Mouse (Mus musculus) thymus, postnatal 14 days (tissue): Measurements from ENCODE around the gene Galnt2.

Experiments used
- DNase-seq: peaks from one replicate; pipeline ENCODE4 v3.0.0; 2021

Gene Galnt2

DNA sequence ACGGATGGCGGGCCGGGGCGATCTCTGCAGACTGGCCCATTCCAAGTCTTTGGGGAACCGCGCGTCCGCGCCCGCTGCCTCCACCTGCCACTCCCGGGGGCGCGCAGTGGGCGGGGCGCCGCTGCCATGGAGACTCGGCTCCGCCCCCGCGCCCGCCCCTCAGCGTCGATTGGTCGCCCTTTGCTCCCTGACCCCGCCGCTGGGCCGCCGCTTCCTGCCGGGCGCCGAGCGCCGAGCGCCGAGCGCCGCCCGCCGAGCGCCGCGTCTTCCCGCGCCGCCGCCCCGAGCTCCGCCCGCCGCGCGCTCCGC is at the start of gene Galnt2:
Gene Galnt2 (plus strand): TSS at position 216 of the 309 bp plus-strand sequence.
- DNase-seq, result peak; percentile 96

DNA sequence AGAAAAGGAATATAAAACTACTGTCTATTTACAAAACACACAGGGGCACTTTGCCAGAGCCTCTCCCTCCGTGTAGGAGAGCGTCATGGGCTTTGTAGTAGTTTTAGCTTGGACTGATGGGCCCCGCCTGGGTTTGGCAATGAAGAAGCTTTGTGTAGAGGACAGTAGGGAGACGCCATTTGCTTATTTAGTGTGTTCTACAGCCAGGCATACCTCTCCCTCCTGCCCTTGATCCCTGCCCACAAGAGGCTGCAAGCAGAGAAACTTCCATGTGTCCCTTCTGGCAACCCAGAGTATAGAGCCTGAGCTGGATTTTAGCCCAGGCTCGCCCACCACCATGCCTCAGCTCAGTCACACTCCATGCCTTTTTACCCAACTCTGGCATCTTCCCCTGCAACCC is 49.4 kb upstream of the Galnt2 start:
- DNase-seq, result no peak

DNA sequence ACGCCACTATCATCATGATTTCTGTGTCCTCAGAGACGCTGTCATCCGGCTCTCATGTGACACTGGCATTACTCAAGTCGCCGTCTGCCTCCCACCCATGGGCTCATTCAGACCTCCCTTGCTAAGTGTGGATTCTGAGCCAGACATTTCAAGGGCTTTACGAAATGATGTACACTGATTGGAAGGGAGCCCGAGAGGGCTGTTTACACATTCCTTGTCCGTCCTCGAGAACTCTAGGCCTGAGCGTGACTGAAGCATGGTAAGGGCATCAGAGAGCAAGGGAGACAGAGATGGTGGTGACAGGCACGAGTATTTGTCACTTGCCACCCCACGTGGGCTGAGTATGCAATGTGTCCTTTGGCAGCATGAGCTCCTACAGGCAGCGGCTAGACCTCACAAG is 49.0 kb upstream of the Galnt2 start:
- no peak for DNase-seq

DNA sequence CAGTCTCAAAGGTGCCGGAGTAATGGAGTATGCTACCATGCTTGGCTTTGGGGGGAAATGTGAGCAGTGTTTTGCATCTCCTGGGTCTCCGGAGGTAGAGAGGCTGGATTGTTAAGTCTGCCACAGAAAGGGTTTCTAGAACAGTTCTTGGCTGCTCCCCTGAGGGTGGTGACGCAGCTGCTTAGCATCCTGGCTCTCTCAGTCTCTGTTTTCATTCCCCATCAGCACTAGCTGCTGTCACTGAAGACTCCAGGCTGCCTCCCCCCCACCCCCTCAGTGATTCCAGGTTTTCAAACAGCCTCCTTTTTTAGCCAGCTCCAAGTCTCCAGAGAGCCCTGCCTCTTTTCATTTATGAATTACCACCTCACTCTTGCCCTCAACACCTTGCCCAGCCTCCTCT is 47.1 kb upstream of the Galnt2 start:
- no peak for DNase-seq

- DNase-seq, result no peak
Measured at GRCm38 (mm10) chr8:124184507-124184906, 46.7 kb upstream of the Galnt2 start.

DNA sequence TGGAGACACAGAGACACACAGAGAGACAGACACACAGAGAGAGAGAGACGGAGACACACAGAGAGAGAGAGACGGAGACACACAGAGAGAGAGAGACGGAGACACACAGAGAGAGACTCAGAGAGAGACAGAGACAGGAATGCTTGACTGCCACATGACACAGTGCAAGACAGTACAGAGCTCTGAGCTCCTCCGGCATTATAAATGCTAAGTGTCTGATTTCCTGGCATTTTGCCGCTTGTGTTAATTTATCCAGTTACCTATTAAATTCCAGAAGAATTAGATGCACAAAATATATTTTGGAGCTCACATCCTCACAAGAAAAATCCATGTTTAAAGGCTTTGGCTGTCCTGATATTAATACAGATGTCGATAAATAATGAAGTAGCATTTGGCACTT is 46.1 kb upstream of the Galnt2 start:
- DNase-seq, result no peak

DNA sequence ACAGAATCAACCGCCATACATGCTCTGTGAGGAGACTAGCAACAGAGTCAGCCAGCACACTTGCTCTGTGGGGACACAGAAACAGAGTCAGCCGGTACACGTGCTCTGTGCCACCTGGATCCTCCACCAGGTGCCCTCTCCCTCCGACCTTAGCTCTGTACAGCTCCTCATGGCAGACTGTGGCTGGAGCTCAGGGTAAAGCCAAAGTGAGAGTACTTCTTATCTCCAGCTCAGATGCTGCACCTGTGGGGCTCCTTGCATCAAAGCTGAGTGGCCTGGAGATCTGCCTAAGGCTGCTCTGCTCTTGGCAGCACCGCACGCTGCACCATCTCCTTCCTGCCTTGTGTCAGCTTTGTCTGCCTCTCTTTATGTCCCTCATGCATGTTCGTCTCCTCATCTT is 40.8 kb upstream of the Galnt2 start:
- peak; percentile 66 for DNase-seq

DNA sequence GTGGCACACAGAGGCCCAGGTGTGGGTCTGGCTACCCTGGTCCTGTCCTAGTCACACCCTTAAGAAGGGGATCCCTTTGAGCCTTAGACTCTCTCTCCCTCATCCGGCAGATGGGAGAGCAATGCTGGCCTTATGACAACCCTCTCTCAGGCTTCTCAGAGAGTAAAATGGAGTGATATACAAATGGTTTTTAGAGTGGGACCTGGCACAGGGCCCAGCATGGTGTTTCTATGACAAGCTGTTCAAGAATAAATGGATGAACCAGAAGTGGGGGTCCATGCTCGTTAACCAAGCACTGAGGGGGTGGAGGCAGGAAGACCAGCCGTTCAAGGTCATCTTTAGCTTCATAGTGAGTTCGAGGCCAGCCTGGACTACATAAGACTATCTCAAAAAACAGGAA is 38.9 kb upstream of the Galnt2 start:
- DNase-seq, result no peak

- DNase-seq, result no peak
Measured at GRCm38 (mm10) chr8:124192976-124193375, 38.2 kb upstream of the Galnt2 start.

DNA sequence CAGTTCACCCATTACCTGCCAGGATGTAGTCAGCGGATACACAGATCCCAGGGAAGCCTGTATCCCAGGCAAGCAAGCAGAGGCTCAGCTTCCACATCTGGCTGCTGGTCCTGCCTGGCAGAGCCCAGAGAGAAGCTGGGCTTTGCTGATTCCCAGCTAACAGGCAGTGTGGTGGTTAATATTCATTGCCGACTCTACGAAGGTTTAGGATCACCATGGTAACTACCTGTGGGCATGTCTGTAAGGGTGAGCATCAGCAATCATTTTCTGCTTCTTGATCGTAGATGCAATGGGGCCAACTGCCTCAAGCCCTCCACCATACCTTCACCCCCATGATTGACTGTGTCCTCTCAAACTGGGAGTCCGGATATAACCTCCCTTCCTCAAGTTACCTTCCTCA is 37.2 kb upstream of the Galnt2 start:
- DNase-seq, result no peak

DNA sequence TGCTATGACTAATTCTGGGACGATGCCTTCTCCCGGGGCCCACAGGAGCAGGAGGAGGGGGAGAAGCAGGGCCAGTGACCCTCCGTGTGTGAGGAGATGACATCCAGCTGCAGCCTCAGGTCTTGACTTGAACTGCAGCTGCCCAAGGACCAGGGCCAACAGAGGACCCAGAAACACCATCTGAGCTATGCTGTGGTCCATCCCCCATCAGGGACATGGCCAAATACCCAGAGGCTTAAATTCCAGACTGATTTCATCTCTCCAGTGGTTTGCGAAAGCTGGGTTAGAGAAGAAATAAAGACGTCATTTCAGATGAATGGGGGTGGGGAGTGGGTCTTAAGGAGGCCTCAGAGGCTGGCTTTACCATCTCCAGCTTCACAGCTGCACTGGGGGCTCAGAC is 35.0 kb upstream of the Galnt2 start:
- no peak for DNase-seq

- no peak for DNase-seq
Measured at GRCm38 (mm10) chr8:124196797-124197196, 34.4 kb upstream of the Galnt2 start.

GRCm38 (mm10) chr8:124198230-124198629 is 33.0 kb upstream of the Galnt2 start:
- no peak for DNase-seq

DNA sequence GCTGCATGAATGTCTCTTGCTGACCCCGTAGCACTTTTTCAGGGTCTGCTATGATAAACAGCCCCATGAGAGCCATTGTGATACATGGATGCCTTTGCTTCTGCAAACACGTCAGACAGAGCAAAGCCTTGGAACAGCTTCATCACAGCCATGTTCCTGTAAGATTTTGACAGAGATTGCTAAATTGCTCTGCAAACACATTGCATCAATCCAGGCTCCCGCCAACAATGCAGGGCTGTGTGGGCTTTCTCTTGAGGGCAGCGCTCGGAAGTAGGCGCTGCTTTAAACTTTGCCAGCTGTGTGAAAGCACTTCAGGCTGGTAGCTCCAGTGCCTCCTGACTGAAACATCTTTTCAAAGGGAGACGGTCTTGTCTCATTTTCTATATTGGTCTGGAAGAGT is 30.8 kb upstream of the Galnt2 start:
- DNase-seq, result no peak

DNA sequence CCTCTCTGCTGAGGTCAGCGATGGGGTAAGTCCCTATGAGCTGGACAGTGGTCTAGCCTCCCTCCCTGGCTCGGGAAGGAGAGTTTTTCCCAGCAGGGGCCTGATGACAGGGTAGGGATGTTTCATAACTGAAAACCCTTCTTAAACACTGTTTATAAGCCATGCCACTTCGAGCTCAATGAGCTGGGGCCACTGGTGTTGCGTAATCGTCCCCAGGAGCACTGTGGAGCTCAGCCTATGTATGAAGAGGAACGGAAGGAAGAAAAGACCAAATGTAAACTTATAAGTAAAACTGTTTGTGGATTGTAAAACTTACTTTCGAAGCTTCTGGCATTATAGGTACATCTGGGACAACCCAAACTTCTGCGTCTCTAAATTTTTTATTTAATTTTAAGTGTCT is 29.5 kb upstream of the Galnt2 start:
- DNase-seq, result no peak

DNA sequence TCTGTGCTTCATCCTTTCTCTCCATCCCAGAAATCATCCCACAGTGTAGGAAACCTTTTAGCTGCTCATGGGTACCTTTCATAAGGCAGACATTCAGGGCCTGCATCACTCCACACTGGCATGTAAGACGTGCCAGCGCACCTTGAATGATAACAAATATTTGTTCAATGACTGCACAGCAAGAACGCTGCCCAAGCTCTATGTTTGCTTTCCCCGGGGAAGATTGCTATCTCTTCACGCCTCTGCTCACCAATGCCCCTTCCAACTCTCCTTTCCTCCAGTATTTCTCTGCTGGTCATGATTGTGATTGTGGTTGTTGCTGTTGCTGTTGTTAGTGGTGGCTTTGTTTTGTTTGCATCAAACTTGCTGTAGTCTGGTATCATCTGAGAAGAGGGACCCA is 28.3 kb upstream of the Galnt2 start:
- DNase-seq, result no peak

GRCm38 (mm10) chr8:124204001-124204601 is 27.1 kb upstream of the Galnt2 start:
- DNase-seq, result no peak

- no peak for DNase-seq
Measured at GRCm38 (mm10) chr8:124212148-124212547, 19.0 kb upstream of the Galnt2 start.

DNA sequence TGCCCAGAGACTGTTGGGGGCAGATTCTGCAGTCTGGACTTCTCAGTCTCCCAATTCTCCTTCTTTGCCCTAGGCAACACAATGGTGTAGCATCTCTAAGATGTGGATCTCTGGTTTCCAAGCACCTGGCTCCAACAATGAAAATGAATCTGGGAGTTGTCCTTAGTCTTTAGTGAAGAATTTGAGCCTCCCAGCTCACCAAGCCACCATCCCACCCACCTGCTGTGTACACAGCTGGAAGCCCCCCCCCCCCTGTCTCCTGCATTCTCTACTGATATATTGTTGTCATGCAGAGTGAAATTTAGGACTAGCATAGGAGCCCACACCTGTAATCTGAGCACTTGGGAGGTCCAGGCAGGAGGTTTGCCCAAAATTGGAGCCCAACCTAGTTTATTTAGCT is 14.2 kb upstream of the Galnt2 start:
- DNase-seq, result no peak

DNA sequence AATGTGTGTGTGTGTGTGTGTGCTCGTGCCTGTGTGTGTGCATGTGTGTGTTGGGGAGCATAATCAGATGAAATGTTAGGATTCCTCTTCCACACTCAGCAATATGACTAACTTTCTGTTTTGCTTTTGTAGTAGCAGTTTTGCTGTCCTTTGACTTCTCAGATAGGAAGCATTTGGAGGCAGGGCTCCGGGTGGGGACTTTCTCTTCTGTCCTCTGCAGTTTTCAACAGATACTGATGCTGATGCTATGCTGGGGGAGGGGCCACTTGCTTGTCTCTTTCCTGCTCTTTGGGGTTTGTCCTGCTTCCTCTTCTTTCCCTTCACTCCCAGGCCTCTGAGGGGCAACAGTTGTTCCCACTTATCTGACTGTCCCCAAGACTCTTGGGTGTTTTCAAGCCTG is 1.3 kb upstream of the Galnt2 start:
- DNase-seq, result no peak

DNA sequence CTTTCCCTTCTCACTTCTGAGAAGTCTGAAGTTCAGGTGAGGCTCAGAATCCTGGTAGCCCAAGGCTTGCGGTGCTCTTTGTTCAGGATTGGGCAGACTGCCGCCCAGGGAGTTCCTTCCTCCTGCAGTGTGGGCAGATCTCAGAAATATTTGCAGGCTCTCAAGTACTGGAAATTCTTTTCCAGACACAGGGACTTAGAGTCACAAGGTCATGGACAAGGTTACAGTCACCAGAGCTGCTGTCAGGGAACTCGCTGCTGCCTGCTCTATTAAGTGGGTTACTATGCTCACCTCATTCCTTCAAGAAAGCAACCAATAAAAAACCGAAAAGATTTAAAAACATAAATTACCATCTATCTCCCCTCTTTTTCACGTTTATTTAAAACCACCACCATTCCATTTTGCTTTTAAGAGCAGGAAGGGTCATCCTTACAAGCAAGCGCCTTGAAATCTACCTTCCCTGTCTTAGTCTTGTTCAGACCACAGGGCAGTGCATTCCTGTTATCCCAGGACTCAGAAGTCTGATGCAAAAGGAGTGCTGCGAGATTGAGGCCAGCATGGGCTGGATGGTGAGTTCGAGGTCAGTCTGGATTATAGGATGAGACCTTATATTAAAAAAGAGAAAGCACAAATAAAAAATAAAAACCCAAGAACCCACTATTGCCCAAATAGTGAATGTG is 555 bp upstream of the Galnt2 start:
- DNase-seq, result no peak

GRCm38 (mm10) chr8:124231485-124232279 is 491 bp downstream of the Galnt2 start:
- no peak for DNase-seq

DNA sequence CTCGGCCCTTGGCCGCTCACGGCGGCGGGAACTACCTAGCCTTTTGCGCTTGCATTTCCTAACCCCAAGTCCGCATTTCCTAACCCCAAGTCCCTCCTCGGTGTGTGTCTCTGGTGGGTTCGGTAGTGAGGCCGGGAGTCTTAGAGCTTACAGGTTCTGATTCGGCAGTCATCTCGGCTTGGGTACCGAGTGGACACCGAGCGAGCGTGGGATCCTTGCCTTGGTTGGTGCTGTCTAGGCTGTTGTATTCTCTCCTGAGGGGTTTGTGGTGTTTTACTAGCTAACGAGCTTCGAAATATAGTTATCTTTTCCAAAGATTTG is 1.0 kb downstream of the Galnt2 start:
- no peak for DNase-seq

GRCm38 (mm10) chr8:124234496-124234895 is 3.3 kb downstream of the Galnt2 start:
- peak; percentile 80 for DNase-seq

DNA sequence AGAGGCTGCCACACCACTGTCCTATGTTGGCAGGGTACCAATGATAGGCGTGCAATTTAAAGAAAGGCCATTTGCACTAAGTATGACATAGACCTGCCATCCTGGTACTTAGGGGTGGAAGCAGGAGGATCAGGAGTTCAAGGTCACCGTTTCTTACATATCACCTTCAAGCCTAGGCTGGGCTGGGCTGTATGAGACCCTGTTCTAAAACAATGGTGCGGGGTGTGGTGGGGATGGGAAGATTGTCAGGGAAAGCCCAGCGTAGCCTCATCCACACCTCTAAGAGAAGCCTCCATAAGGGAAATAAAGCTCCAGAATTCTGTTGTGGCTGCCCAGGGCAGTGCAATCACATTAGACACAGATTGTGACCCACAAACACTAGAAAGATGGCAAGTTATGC is 4.3 kb downstream of the Galnt2 start:
- DNase-seq, result no peak
